Mouse (Mus musculus): ENCODE results near the gene Smarcc1.
A peak's percentile ranks its signal among the peaks of the same experiment; 100 is the strongest.

Smarcc1 gene

GRCm38 (mm10) chr9:110243221-110243833 is 125.8 kb downstream of the Smarcc1 start, which contains the start of gene Cspg5:
Gene Cspg5, plus strand, starts transcription at chr9:110243783.
- no peak for DNase-seq

GRCm38 (mm10) chr9:110244567-110244888 is 127.0 kb downstream of the Smarcc1 start:
- DNase-seq: no peak

- DNase-seq: no peak
Measured at GRCm38 (mm10) chr9:110244889-110245589, 127.5 kb downstream of the Smarcc1 start.

- DNase-seq: peak; percentile 32
Measured at GRCm38 (mm10) chr9:110245590-110246320, 128.2 kb downstream of the Smarcc1 start.

GRCm38 (mm10) chr9:110246321-110246640 is 128.8 kb downstream of the Smarcc1 start:
- DNase-seq: no peak

GRCm38 (mm10) chr9:110247049-110247448 is 129.5 kb downstream of the Smarcc1 start:
- DNase-seq: no peak

- DNase-seq: no peak
Measured at GRCm38 (mm10) chr9:110248861-110249260, 131.4 kb downstream of the Smarcc1 start.

- no peak for DNase-seq
Measured at GRCm38 (mm10) chr9:110249823-110250543, 132.5 kb downstream of the Smarcc1 start.

GRCm38 (mm10) chr9:110250776-110251175 is 133.3 kb downstream of the Smarcc1 start:
- no peak for DNase-seq

GRCm38 (mm10) chr9:110255407-110256019 is 138.0 kb downstream of the Smarcc1 start:
- DNase-seq: no peak

- no peak for DNase-seq
Measured at GRCm38 (mm10) chr9:110258646-110259045, 141.1 kb downstream of the Smarcc1 start.

- no peak for DNase-seq
Measured at GRCm38 (mm10) chr9:110259118-110259517, 141.6 kb downstream of the Smarcc1 start.

- no peak for DNase-seq
Measured at GRCm38 (mm10) chr9:110263181-110263580, 145.7 kb downstream of the Smarcc1 start.

- no peak for DNase-seq
Measured at GRCm38 (mm10) chr9:110264991-110265390, 147.5 kb downstream of the Smarcc1 start.

GRCm38 (mm10) chr9:110268416-110268815 is 150.9 kb downstream of the Smarcc1 start:
- DNase-seq: no peak

- no peak for DNase-seq
Measured at GRCm38 (mm10) chr9:110272330-110272729, 154.8 kb downstream of the Smarcc1 start.

- no peak for DNase-seq
Measured at GRCm38 (mm10) chr9:110273507-110273906, 156.0 kb downstream of the Smarcc1 start.

- no peak for DNase-seq
Measured at GRCm38 (mm10) chr9:110275882-110276281, 158.4 kb downstream of the Smarcc1 start.

GRCm38 (mm10) chr9:110277431-110277881 is 159.9 kb downstream of the Smarcc1 start:
- DNase-seq: peak; percentile 5

GRCm38 (mm10) chr9:110284075-110284697 is 166.7 kb downstream of the Smarcc1 start:
- DNase-seq: no peak

- DNase-seq: no peak
Measured at GRCm38 (mm10) chr9:110287321-110287924, 169.9 kb downstream of the Smarcc1 start.

Data from kidney, adult 11 months (tissue).